Mouse (Mus musculus) gastrocnemius, postnatal 4 days (tissue): ENCODE measurements around the gene Akip1. TPM values are rescaled to one million over a fixed set of nuclear protein-coding genes. Genes with fewer than 3 reads are reported as not detected.
A peak's percentile ranks its signal among the peaks of the same experiment; 100 is the strongest.

Experiments used
- DNase-seq, 2 experiments: peaks; one replicate each; pipeline ENCODE4 v3.0.0; 2021 to 2022; ENCODE audit warnings: low spot score in 2 of 2, mixed read lengths in 2 of 2
- long read RNA-seq, 2 experiments: library from polyadenylated mRNA; stranded (forward); transcript quantifications; one replicate each; pipeline ENCODE4 v2.0.0; 2021
- total RNA-seq, 2 experiments: library from RNA; stranded (reverse); gene quantifications; 2 replicates each; pipeline ENCODE4 v1.2.3; 2021

Akip1 gene
- 10 to 100 TPM; 15.2 to 17.6 TPM for total RNA-seq
- long read RNA-seq, experiment 1, transcript Akip1-201 (6 exons, 1,028 nt): major isoform, 10 of 14 reads
- long read RNA-seq, experiment 1, partial matches to known transcripts: 3 of 14 reads
- long read RNA-seq, experiment 1, other reads (novel, unspliced or antisense): 1 of 14 reads
- long read RNA-seq, experiment 2, transcript Akip1-201 (6 exons, 1,028 nt): major isoform, 16 of 24 reads
- long read RNA-seq, experiment 2, partial matches to known transcripts: 7 of 24 reads
- long read RNA-seq, experiment 2, other reads (novel, unspliced or antisense): 1 of 24 reads

DNA sequence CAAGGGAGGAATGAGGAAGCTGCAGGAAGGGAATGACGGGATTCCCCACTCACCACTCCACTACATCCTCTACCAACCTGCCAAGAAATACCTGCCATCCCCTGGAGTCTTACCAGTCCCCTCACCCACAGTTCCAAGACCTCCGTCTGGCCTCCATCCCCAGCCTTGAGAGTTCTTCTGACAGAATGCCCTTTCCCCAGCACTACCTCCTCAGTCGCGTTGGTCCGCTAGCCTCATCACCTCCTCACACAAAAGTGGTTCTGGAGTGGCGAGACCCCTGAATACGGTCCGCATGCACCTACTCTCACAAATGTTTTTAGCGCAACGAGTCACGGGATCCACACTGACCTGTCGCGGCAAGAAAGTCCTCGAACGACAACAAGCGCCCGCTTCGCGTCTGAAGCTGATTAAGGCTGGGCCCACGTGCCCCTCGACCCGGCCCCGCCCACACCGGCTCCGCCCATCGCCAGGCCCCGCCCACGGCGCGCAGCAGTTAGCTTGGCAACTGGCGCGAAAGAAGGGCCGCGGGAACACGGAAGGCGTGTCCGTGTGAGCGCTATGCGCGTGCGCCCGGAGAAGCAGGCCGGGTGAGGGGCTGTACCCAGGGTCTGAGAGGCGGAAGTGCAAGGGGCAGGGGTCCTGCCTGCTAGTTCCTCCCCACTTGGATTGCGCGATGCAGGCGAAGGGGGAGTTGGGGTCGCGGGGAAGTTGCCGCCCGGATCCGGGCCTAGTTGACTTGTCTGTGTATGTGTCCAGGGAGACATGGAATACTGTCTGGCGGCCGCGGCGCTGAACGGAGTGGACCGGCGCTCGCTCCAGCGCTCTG is at the start of gene Akip1, which contains the start of gene St5:
Gene Akip1, plus strand, starts transcription at position 501 of the 826 bp plus-strand sequence.
Gene St5, minus strand, starts transcription at position 416 of the 826 bp plus-strand sequence.
- DNase-seq: peak; percentile 96 to 98

GRCm38 (mm10) chr7:109654871-109655270 is 48.6 kb upstream of the Akip1 start:
- no peak for DNase-seq

DNA sequence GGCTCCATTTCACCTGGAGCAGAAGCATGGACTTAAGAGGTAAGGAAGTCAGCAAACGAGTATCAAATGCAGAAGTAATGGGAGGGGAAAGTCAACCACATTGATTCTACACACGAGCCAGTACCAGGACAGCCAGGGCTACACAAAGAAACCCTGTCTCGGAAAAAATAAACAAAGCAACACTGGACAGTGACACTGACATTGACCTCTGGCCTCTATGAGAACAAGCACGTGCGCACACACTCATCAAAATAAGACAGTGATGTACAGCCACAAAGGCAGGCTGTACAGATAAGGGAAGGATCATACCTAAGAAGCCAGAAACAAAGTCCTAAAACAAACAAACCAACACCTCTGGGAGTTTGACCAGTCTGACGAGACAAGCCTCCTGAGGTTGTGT is 45.6 kb upstream of the Akip1 start:
- no peak for DNase-seq

GRCm38 (mm10) chr7:109659278-109659677 is 44.2 kb upstream of the Akip1 start:
- no peak for DNase-seq

DNA sequence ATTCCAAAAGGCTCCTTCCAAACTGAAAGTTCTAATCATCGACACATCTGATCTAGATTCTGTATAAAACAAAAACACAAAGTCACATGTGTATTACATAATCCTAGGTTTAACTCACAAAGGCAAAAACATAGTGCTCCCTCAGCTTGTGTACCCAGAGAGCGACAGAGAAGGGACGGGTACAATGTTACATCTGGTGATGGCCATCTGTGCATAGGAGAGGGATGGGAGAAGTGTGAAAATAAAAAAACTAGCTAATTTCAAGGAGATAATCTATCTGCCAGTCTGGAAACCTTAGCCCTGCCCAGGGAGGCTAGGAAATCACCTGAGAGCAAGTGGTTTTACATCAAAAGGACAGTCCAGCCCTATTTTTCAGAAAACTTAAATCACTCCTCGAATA is 40.9 kb upstream of the Akip1 start:
- no peak for DNase-seq

- no peak for DNase-seq
Measured at GRCm38 (mm10) chr7:109666664-109667063, 36.8 kb upstream of the Akip1 start.

DNA sequence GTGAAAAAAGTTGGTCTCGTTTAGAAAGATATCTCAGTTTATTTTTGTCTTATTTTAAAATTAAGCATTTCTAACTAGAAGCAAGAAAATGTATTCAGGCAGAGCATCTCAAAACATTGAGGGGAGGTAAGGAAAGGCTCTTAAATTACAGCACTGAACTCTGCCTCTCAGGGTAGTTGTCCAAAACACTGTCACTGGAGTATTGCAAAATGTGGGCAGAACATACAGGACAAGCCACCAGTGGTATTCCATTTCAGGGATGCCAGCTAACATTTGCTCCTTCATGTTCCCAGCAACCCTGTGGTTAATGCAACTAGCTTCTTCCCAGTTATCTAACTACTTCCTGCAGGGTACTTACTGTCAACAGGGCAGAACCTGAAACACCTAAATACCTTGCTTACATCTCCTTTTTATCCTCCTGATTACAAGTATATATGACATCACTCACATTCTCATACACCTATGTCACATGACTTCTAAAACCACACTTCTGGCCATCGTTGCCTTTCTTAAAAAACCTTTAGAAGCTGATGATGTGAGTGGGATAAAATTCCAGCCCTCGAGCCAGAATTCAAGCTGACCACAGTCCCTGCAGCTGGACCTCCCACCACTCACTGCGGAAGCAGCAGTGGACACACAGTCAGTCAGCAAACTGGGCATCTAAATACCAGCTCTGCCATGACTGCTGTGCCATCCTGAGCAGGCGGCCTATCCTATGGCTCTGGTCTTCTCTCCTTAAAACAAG is 33.9 kb upstream of the Akip1 start:
- no peak for DNase-seq

DNA sequence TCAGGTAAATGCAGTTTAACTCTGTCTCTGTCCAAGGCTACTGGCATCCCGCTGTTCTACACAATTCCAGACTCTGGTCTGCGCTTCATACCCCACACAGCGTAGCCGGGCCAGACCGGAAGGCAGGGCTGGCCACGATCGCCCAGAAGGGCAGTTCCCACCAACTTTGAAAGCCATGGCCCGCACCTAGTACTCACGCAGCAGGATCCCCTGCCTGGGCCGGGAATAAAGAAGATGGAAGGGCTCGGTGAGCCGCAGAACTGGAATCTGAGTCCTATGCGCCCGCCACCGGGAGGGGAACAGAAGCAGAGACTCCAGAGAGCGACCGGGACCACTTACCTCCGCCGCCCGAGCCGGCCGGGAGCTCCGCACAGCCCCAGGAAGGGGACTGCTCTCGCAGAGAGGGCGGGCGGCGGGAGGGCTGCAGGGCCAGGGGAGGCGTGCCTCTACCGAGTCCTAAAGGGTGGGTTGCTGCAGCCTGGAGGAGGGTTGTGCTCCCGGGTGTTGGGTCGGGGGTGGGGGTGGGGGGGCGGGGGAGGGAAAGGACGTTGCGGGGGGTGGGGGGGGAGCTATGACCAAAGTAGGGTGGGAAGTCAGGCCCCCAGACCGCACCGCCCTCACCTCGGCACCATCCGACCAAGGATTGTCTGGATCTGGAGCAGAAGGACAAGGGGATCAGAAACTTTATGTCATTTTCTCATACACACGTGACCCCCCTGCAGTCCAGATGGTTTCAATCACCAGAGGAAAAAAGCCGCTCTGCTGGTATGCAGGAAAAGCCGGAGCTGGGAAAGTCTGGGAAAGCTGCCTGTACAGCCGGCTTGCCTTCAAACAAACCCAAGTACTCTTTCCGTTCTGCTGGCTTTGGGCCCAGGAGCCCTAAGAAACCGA is 31.7 kb upstream of the Akip1 start:
- peak; percentile 72 to 85 for DNase-seq

DNA sequence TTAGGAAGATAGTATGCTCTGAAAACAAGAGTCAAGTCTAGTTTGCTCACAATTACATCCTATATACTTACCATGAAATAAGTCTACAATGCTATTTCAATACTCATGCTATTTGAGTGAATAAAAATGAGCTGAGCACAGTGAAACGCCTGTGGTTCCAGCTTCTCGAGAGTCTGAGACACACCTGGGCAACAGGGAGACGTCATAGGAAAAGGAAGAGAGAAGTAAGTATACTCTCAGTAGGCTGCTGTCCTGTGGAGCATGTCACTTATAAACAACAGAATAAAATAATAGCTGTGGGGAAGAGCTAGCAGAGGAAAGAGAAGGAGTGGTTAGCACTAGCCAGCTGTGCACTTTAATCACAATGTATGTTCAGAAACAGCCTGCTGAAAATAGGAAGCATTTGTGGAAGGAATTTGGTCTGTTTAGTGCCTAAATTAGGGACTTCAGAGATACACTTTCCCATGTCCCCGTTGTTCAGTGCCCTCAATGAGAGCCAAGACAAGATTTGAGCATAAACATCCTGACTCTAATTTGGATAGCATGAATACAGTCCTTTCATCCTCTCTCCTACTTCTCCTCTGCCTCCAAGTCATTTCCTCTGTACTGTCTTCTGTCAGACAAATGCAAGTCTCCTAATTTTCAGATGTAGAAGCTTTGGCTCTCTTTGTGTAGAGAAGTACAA is 28.4 kb upstream of the Akip1 start:
- no peak for DNase-seq

DNA sequence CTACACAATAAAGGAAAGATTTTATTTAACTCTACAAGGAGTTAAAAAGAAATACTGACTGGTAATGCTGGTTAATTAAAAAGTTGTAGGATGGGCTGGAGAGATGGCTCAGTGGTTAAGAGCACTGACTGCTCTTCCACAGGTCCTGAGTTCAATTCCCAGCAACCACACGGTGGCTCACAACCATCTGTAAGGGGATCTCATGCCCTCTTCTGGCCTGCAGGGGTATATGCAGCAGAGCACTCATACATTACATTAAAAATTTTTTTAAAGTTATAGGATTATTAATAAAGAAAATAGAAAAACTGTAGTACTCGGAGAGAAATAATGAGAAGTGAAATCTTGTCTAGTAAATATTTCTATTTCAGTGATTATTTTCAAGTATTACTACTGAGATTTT is 23.2 kb upstream of the Akip1 start:
- no peak for DNase-seq

DNA sequence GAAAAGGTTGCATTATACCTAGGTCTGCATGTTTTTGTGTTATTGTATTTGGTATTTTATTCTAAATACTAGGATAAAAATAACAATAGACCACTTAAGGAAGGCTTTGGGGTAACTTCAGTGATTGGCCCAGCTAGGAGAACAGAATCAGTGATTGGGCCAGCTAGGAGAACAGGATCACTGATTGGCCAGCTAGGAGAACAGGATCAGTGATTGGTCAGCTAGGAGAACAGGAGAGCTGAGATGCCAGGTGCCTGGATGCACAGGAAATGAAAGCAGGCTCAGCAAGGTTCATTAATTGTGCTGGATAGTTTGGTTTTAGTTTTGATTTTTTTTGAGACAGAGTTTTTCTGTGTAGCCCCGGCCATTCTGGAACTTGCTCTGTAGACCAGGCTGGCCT is 22.6 kb upstream of the Akip1 start:
- DNase-seq: no peak

- no peak for DNase-seq
Measured at GRCm38 (mm10) chr7:109686585-109687128, 16.8 kb upstream of the Akip1 start.

DNA sequence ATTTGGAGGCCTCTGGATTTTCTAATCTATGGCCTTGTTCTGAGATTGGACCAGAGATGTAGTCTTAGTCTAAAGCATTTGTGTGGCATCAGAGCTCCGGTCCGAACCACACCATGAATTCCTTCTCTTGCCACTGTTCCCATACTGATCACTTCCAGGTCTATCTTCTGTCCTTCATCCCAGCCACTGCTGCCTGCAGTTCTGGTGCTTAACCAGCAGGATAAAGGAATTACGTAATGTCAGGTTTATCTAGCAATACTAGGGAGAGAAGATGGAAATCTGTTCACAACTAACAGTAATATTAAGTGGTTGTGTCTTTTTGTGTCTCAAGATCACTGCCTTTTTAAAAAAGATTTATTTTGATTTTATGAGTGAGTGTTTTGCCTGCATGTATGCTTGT is 13.4 kb upstream of the Akip1 start:
- no peak for DNase-seq

DNA sequence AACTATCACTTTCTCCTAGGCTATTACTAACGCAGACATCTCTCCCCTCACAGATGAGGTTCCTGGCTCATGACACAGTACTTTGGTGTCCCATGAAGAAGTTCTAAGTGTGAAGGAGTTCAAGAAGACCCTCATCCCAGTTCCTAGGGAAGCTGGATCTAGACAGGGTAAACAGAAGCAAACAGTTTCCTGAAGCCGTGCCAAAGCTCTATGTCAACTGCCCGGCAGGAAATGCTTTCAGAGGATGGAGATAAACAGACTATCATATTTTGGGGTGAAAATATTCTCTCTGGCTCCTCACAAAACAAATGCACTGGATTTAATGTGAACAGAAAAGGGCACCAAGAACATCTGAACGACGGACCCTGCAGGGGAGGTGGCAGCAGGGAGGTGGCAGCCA is 12.5 kb upstream of the Akip1 start:
- DNase-seq: no peak

DNA sequence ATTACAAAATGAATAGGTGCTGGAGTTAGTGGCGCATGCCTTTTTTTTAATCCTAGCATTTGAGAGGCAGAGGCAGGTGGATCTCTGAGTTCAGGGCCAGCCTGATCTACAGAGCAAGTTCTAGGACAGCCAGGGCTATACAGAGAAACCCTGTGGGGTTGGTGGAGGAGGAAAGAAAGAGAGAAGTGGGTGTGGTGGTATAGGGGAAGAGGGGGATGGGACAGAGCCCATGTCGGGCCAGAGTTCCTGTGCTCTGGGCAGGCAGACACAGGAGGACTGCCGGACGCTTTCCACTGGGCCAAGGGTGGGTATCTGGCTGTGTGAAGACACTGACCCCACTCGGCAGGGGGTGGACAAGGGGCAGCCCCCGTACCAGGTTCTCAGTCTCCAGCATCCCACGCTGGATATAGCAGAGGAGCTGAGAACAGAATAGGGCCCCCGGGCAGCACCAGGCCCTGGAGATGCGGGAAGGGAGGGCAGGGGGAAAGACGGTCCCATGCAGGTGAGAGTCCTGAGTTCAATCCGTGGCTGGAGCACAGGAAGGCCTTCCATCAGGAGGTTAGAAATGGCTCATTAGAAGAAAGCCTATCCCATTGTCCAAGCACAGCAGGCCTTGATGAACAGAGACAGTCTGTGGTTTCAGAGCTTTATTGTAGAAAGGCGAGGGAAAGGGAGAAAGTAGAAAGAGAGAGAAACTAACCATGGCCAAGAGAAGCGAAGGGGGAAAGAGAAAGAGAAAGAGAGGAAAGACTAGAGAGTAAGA is 8.7 kb upstream of the Akip1 start:
- DNase-seq: no peak

DNA sequence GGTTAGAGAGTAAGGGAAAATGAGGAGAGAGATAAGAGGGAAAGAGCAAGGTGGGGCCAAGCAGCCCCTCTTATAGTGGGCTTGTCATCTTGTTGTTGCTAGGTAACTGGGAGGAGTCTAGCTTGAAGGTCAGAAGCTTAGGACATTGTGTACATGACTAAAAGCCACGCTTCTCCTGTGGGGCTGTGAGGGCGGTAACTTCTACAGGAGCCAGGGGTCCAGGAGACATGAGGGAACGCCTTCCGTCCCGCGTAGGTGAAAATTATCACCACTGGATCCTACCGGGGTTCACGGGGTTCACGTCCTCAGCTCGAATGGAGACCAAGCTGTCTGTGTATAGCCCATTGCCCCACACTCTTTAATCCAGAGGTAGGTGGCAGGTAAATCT is 8.2 kb upstream of the Akip1 start:
- no peak for DNase-seq

DNA sequence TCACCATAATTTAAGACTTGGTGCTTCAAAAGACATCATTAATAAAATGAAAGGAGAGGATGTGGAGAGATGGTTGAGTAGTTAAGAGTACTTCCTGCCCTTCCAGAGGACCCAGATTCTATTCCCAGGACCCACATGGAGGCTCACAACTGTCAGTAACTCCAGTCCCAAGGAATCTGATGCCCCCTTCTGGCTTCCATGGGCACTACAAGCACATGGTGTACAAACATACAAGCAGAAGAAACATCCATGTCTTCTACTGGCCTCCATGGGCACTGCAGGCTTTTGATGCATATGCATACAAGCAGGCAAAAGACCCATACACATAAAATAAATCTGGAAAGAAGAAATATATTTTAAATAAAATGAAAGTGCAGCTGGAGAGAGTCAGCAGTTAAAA is 3.3 kb upstream of the Akip1 start:
- no peak for DNase-seq

DNA sequence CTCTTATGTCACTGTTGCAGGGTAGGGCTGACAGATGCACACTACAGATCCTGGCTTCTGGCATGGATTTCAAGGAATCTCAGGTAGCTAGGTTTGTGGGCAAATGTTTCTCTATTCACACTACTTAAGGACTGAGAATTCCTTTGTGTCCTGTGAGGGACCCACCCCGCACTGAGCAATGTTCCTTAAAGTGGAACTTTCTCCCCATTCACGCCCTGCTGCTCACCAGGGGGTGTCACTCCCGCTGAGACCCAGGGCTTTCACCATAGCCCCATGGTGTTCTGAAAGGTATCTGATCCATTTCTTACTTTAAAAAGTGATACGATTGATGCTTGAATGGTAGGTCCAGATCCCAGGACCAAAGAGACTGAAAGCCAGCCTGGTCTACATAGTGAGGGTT is 769 bp upstream of the Akip1 start:
- DNase-seq: no peak

GRCm38 (mm10) chr7:109704016-109704377 is 507 bp downstream of the Akip1 start:
- DNase-seq: no peak
